ENCODE assay signal across 25 mouse cellular contexts in the genomic region with DNA sequence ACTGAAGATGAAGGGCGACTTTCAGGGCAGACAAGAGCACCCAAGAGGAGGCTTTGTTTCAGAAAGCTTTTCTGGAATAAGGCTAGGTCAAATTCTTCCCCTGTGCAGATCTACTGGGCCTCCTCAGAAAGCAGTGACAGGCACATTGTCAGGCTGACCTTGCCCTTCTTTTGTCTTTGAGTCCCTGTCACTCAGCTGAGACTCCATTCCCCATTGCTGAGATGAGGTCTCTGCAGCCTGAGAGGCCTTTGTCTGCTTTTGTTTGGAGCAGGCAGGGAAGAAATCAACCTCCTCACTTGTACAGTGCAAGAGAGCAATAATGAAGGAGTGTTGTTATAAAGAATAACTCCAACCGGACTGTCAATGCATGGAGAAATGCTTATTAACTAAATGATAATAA.
A peak's percentile ranks its signal among the peaks of the same experiment; 100 is the strongest.
DNase-seq lines count a peak whose midpoint lies in the region; ATAC-seq lines count a peak whose summit lies in the region.
"Had no signal": no experiment of that assay in that cellular context is flagged by ENCODE, and none has a peak within 500 bp of the region (broad histone marks: within the 10 kb centered on the region; RNA-seq: fewer than 3 reads in every experiment).

No protein-coding gene starts in this region.

- 37% methylated on average over 2 of the region's 2 CpGs for WGBS in forebrain, embryonic 12.5 days
- 37% methylated on average over 2 of the region's 2 CpGs for WGBS in forebrain, embryonic 11.5 days
- 25% methylated on average over 2 of the region's 2 CpGs for WGBS in midbrain, embryonic 12.5 days
- 23% methylated on average over 2 of the region's 2 CpGs for WGBS in midbrain, embryonic 14.5 days
- 41% methylated on average over 2 of the region's 2 CpGs for WGBS in forebrain, embryonic 14.5 days

- H3K27me3 ChIP-seq in forebrain, embryonic 12.5 days: no peaks in the 10 kb centered on the region
- no peaks in the 10 kb centered on the region for H3K27me3 ChIP-seq in forebrain, embryonic 11.5 days (ENCODE audit: control insufficient read depth, insufficient read depth, low read length)
- H3K27me3 ChIP-seq in midbrain, embryonic 12.5 days: no peaks in the 10 kb centered on the region
- H3K27me3 ChIP-seq in midbrain, embryonic 14.5 days (ENCODE audit: control insufficient read depth, insufficient read depth, low read length): no peaks in the 10 kb centered on the region
- H3K27me3 ChIP-seq in forebrain, embryonic 14.5 days (replicated peaks; ENCODE audit: control insufficient read depth, insufficient read depth, low read length): no peaks in the 10 kb centered on the region
- H3K27me3 ChIP-seq: embryonic facial prominence, embryonic 12.5 days; heart, embryonic 15.5 days; intestine, embryonic 15.5 days; limb, embryonic 15.5 days; liver, embryonic 15.5 days; megakaryocyte, embryonic 14.5 days had no signal

- H3K4me3 ChIP-seq in forebrain, embryonic 12.5 days (replicated peaks): no peak overlapping the region
- no peak overlapping the region for H3K4me3 ChIP-seq in forebrain, embryonic 11.5 days (ENCODE audit: low read depth, low read length)
- H3K4me3 ChIP-seq in midbrain, embryonic 12.5 days: no peak overlapping the region
- no peak overlapping the region for H3K4me3 ChIP-seq in midbrain, embryonic 14.5 days (replicated peaks; ENCODE audit: low read depth, low read length)
- no peak overlapping the region for H3K4me3 ChIP-seq in forebrain, embryonic 14.5 days (ENCODE audit: low read depth, low read length)
- H3K4me3 ChIP-seq: embryonic facial prominence, embryonic 12.5 days; erythroblast, embryonic 14.5 days; heart, adult 2 months; heart, embryonic 15.5 days; intestine, embryonic 15.5 days; limb, embryonic 15.5 days; liver, embryonic 15.5 days; megakaryocyte, embryonic 14.5 days had no signal

- no peaks in the 10 kb centered on the region for H3K36me3 ChIP-seq in forebrain, embryonic 12.5 days (replicated peaks)
- H3K36me3 ChIP-seq in forebrain, embryonic 11.5 days (ENCODE audit: control insufficient read depth, insufficient read depth, low read length): no peaks in the 10 kb centered on the region
- no peaks in the 10 kb centered on the region for H3K36me3 ChIP-seq in midbrain, embryonic 12.5 days
- no peaks in the 10 kb centered on the region for H3K36me3 ChIP-seq in midbrain, embryonic 14.5 days (ENCODE audit: control insufficient read depth, insufficient read depth, low read length)
- no peaks in the 10 kb centered on the region for H3K36me3 ChIP-seq in forebrain, embryonic 14.5 days (ENCODE audit: control insufficient read depth, insufficient read depth, low read length)
- H3K36me3 ChIP-seq: embryonic facial prominence, embryonic 12.5 days; G1E; heart, embryonic 15.5 days; intestine, embryonic 15.5 days; limb, embryonic 15.5 days; liver, embryonic 15.5 days had no signal

- H3K4me1 ChIP-seq in forebrain, embryonic 12.5 days: peaks cover 11% of the 10 kb centered on the region
- no peaks in the 10 kb centered on the region for H3K4me1 ChIP-seq in forebrain, embryonic 11.5 days (replicated peaks; ENCODE audit: control insufficient read depth, insufficient read depth, low read length)
- peaks cover 14% of the 10 kb centered on the region for H3K4me1 ChIP-seq in midbrain, embryonic 12.5 days
- H3K4me1 ChIP-seq in midbrain, embryonic 14.5 days (ENCODE audit: control insufficient read depth, insufficient read depth, low read length): 0 out of 2 replicates have a peak, but pooled peaks cover 5% of the 10 kb centered on the region
- no peaks in the 10 kb centered on the region for H3K4me1 ChIP-seq in forebrain, embryonic 14.5 days (ENCODE audit: control insufficient read depth, insufficient read depth, low read length)
- H3K4me1 ChIP-seq: embryonic facial prominence, embryonic 12.5 days; heart, embryonic 15.5 days; intestine, embryonic 15.5 days; limb, embryonic 15.5 days; liver, embryonic 15.5 days; megakaryocyte, embryonic 14.5 days had no signal

- peak overlapping the region; percentile 66 for H3K27ac ChIP-seq in forebrain, embryonic 12.5 days
- no peak overlapping the region for H3K27ac ChIP-seq in forebrain, embryonic 11.5 days (ENCODE audit: low read depth, low read length)
- peak overlapping the region; percentile 62 for H3K27ac ChIP-seq in midbrain, embryonic 12.5 days (replicated peaks)
- H3K27ac ChIP-seq in midbrain, embryonic 14.5 days (replicated peaks; ENCODE audit: low read depth, low read length): no peak overlapping the region; the same call in 1 of the 2 replicates
- peak overlapping the region; percentile 34; the same call in 1 of the 2 replicates for H3K27ac ChIP-seq in forebrain, embryonic 14.5 days (ENCODE audit: low read depth, low read length)
- H3K27ac ChIP-seq: embryonic facial prominence, embryonic 12.5 days; heart, adult 2 months; heart, embryonic 15.5 days; intestine, embryonic 15.5 days; limb, embryonic 15.5 days; liver, embryonic 15.5 days had no signal

- no peak overlapping the region for H3K9ac ChIP-seq in forebrain, embryonic 12.5 days
- no peak overlapping the region for H3K9ac ChIP-seq in forebrain, embryonic 11.5 days (ENCODE audit: low read length)
- no peak overlapping the region for H3K9ac ChIP-seq in midbrain, embryonic 12.5 days (replicated peaks)
- H3K9ac ChIP-seq in midbrain, embryonic 14.5 days (replicated peaks; ENCODE audit: low read length): no peak overlapping the region
- no peak overlapping the region for H3K9ac ChIP-seq in forebrain, embryonic 14.5 days (ENCODE audit: low read length)
- H3K9ac ChIP-seq: embryonic facial prominence, embryonic 12.5 days; heart, embryonic 15.5 days; intestine, embryonic 15.5 days; limb, embryonic 15.5 days; liver, embryonic 15.5 days had no signal

- ATAC-seq in forebrain, embryonic 12.5 days (ENCODE audit: low FRiP score): no peak
- no peak for ATAC-seq in forebrain, embryonic 11.5 days (replicated peaks; ENCODE audit: low FRiP score)
- peak; percentile 49; the same call in 1 of the 2 replicates for ATAC-seq in midbrain, embryonic 12.5 days (ENCODE audit: low FRiP score, low read depth)
- ATAC-seq in midbrain, embryonic 14.5 days (ENCODE audit: low FRiP score, low TSS enrichment): no peak
- ATAC-seq in forebrain, embryonic 14.5 days: no peak
- ATAC-seq: intestine, embryonic 15.5 days had no signal

- no peak for DNase-seq in forebrain, embryonic 11.5 days (ENCODE audit: low spot score)
- DNase-seq in midbrain, embryonic 14.5 days: no peak
- no peak for DNase-seq in forebrain, embryonic 14.5 days (ENCODE audit: low spot score)
- no peak for DNase-seq in lung, adult 18-20 months
- no peak for DNase-seq in thymus, postnatal 25 days
- DNase-seq: adrenal gland, postnatal 25 days; cerebellum, adult 18-20 months; cerebellum, postnatal 25 days; gastrocnemius, postnatal 10 days; heart, adult 2 months; heart, postnatal 4 days; kidney, adult 9 months; kidney, postnatal 25 days; lung, postnatal 14 days; thymus, postnatal 14 days had no signal

- H3K9me3 ChIP-seq in forebrain, embryonic 12.5 days: no peaks in the 10 kb centered on the region
- no peaks in the 10 kb centered on the region for H3K9me3 ChIP-seq in forebrain, embryonic 11.5 days (ENCODE audit: control insufficient read depth, low read length)
- H3K9me3 ChIP-seq in midbrain, embryonic 12.5 days: no peaks in the 10 kb centered on the region
- H3K9me3 ChIP-seq in midbrain, embryonic 14.5 days (ENCODE audit: control insufficient read depth, low read length): no peaks in the 10 kb centered on the region
- H3K9me3 ChIP-seq in forebrain, embryonic 14.5 days (replicated peaks; ENCODE audit: control insufficient read depth, low read length): no peaks in the 10 kb centered on the region
- H3K9me3 ChIP-seq: embryonic facial prominence, embryonic 12.5 days; heart, embryonic 15.5 days; intestine, embryonic 15.5 days; limb, embryonic 15.5 days; liver, embryonic 15.5 days; megakaryocyte, embryonic 14.5 days had no signal

- H3K4me2 ChIP-seq in forebrain, embryonic 12.5 days: no peak overlapping the region
- H3K4me2 ChIP-seq in forebrain, embryonic 11.5 days (ENCODE audit: low read depth, low read length, severe bottlenecking): no peak overlapping the region
- no peak overlapping the region for H3K4me2 ChIP-seq in midbrain, embryonic 12.5 days (replicated peaks)
- no peak overlapping the region for H3K4me2 ChIP-seq in midbrain, embryonic 14.5 days (ENCODE audit: low read length)
- H3K4me2 ChIP-seq in forebrain, embryonic 14.5 days (ENCODE audit: low read length): no peak overlapping the region
- H3K4me2 ChIP-seq: embryonic facial prominence, embryonic 12.5 days; heart, embryonic 15.5 days; intestine, embryonic 15.5 days; limb, embryonic 15.5 days; liver, embryonic 15.5 days had no signal

Comparison
In these comparisons a context has a peak if more than half of its experiments do, and no peak if none do; other contexts are left out.
1. H3K27ac ChIP-seq: peak in forebrain, embryonic 12.5 days (single experiment), midbrain, embryonic 12.5 days (single experiment) and forebrain, embryonic 14.5 days (single experiment); none in forebrain, embryonic 11.5 days (single experiment) and midbrain, embryonic 14.5 days (single experiment).